Mouse (Mus musculus) left cerebral cortex, postnatal 10 days (tissue): Measurements from ENCODE around the gene BC055324. TPM values are rescaled to one million over a fixed set of nuclear protein-coding genes. Genes with fewer than 3 reads are reported as not detected.

Source experiments
- DNase-seq, 2 experiments: peaks; one replicate each; pipeline ENCODE4 v3.0.0; 2021 to 2022; ENCODE audit warnings: low spot score in 2 of 2, mixed read lengths in 1 of 2; ENCODE audit errors: extremely low spot score in 1 of 2
- intact Hi-C: fragments of 180-260 bp; cut with DNase I; formaldehyde crosslinking; loops from one replicate; pipeline ENCODE4 v1.15.1; 2025
- total RNA-seq, 2 experiments: library from RNA; stranded (reverse); gene quantifications; 2 replicates each; pipeline ENCODE4 v1.2.3; 2021

The BC055324 gene
- total RNA-seq, 2 experiments from 2014 or later: 1.9 to 2.0 TPM

DNA sequence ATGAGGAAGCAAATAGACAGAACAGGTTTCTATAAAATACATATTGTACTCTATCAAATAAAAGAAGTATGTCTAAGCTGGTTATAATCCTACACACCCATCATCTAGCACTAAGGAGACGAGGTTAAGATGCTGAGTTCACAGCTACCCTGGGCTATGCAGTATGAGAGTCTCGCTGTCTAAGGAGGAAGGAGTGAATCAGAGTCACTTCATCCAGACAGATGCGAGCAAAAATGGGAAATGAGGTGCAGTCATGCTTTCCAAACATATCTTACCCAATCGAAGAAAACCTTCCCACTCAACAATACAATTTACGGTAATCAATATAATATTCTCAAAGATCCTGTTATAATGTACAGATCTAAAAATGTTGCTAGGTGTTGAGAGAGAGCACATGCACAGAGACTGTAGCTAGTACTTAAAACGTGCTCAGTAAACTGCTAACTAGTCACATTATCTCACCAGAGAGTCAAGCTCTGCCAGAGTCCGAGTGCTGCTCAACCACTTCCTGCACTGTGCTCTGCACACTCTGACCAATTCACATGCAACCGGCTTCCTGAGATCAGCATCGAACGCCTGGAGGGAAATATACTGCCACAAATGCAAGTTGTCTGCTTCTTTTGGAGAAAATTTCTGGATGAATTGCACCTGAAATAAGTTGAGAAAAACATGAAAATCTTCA is 30.4 kb downstream of the BC055324 start:
- no peak for DNase-seq
- intact Hi-C loops: no loop called here

DNA sequence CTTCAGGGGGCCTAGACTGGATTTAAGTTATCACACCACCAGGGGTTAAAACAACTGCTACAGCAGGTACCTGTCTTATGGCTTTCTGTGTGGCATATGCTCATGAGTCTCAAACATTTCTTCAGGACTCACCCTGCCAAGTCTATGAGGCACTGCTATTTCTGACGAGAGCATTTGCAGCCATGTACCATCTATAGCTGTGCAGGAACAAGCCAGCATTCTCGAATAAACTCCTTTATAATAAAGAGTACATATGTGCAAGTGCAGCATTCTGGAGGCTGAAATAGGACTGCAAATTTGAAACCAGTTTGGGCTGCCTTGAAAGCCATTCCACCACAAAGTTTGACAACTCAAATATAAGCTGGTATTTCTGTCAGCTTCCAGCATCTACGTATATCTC is 36.6 kb downstream of the BC055324 start:
- DNase-seq: peak in 1 of 2 experiments; percentile 18
- intact Hi-C loops: no loop called here

GRCm38 (mm10) chr1:163953396-163953795 is 41.2 kb downstream of the BC055324 start:
- intact Hi-C loops: no loop called here
- no peak for DNase-seq

DNA sequence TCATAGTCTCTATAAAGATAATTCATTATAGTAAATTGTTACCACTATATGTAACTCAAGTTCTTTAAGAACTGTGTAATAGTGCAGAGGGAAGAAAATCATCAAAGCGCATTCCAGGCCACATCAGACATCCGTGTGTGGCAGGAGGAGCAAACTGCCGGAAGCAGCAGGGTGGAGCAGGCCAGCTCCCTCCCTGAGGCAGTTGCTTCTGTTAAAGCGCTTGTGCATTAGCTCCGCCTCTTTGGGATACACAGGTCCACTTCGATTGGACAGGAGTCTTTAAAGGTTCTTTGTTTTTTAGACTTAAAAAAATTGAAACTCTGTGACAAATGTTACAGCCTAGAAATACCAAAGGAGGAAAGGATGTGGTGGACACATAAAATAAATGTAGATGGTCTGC is 52.5 kb downstream of the BC055324 start:
- intact Hi-C loops: no loop called here
- DNase-seq: no peak

- intact Hi-C loops: loop anchor here (10.0 kb wide), 1 partner anchor 1220 kb away; no protein-coding TSS in a partner anchor
- no peak for DNase-seq
These were observed 60.0 kb downstream of the BC055324 start for GRCm38 (mm10) chr1:163934591-163934990.

DNA sequence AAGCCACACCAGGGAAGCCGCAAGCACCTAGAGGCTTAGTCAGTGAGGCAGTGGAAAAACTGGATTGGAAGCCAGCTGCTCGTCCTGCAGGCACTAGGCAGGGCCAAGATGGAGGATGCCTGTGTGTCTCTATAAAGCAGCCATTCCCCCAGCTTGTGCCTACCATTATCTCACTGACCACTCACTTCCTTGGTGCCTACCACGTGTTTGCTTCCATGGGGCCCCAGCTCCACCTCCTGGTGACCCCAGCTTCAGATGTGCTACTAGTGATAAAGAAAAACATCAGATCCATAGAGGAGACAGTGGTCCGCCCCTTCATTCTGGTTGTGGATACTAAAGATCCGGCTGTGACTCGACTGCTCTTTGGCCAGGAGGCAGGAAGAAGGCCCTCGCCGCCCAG is 62.8 kb downstream of the BC055324 start:
- intact Hi-C loops: loop anchor here (10.0 kb wide), 1 partner anchor 1217 kb away; no protein-coding TSS in a partner anchor
- DNase-seq: no peak

DNA sequence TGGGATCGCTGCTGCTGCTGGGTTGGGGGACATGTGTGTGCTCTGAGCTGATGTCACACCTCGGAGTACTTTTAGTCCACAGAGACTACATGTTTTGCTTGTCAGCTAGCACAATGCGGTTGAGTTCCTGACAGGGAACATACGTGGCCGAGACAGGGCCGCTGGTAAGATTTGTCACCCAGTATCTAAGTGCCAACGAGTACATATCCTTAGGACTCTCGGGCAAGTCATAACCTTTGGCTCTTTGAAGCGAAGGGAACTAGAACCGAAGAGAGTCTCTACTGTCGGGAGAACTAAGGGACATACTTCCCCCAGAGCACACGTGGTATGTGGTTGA is 64.2 kb downstream of the BC055324 start:
- intact Hi-C loops: loop anchor here (10.0 kb wide), 1 partner anchor 1216 kb away; no protein-coding TSS in a partner anchor
- DNase-seq: no peak

DNA sequence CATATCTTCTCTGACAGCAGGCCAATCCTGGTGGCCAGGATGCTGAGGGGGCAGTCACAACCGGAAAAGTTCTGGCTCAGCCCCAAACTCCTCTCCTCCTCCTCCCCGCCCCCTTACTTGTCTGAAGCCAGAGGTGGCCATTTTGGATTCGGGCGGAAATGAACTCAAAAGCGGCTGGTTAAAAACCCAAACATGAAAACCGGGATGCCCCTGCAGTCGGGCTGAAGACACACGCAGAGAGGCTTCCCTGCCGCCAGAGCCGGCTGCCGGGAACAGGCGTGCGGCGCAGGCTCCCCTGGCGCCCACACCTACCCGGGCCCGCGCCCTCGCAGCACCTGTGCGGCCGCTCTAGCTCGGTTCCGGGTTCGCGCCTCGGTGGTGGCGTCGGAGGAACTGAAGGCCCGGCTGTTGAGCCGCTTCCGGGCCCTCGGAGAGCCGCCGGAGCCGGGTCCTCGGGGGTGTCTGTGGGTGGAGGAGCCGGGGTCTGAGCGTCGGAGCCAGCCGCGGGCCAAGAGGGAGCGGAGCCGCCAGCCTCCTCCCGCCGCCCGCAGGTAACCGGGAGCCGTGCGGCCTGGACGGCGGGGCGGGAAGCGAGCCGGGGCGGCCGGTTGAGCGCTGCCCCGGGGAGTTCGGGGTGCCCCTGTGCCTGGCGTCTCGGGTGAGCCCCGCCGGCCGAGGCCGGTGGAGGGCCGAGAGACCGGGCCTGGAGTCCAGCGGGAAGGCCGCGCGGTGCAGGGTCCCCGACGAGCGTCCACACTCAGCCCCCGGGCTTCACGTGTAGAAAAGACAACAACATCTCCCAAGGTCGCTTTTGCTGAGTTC is 64.7 kb downstream of the BC055324 start:
- peak; percentile 90 to 94 for DNase-seq
- intact Hi-C loops: loop anchor here (10.0 kb wide), 1 partner anchor 1215 kb away; no protein-coding TSS in a partner anchor

DNA sequence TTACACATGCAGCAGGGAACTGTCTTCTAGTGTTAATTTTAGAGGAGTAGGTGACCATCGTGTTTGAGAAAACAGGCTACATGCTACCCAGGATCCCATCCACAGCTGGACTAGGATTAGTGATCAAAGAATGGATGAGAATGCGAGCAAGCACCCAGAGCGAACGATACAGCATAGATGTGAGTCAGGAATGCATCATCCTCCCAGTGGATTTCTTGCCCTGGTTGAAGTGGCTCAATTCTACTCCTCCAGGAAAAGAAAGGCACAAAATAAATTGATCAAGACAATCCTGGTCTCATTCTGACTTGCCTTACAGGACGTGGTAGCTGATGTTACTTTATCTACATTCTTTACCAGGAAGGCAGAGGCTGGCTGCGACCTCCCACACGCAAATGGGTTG is 65.8 kb downstream of the BC055324 start, which contains the start of gene Scyl3:
Gene Scyl3, plus strand, starts transcription at position 255 of the 400 bp plus-strand sequence.
- intact Hi-C loops: no loop called here
- DNase-seq: no peak

GRCm38 (mm10) chr1:163924093-163924492 is 70.5 kb downstream of the BC055324 start:
- peak in 1 of 2 experiments; percentile 26 for DNase-seq
- intact Hi-C loops: no loop called here

DNA sequence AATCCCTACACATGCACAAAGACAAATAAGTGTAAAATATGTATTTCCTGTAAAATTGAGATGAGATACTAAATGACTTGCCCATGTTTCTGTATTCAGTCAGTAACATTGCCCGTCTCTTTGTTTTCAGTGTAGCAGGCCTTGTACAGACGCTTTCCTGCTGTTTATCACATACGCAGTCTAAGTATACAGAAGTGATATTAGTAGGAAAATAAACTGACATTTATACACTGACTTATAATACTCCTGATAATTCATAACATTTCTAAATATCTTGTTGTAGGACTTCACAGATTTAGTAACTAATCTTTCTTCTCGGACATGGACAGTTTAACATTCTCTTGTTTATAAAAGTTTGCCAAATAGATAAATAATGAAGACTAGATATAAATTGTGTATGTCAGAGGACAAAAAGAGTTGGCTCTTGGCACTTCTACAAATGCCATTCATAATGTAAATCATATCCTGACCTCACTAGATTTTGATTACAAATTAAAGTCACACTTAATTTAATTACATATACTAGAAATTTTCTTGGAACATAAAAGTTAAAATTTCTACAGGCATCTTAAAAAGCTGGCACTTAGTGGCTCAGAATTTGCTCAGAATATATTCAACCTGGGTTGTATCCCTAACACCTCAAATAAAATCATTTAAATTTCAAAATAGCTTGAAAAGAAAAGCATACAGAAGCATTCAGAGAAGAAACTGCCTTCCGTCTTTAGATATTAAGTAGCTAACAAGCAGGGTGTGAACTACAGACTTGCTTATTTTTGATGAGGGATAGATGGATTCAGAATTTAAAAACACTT is 77.0 kb downstream of the BC055324 start:
- no peak for DNase-seq
- intact Hi-C loops: no loop called here

DNA sequence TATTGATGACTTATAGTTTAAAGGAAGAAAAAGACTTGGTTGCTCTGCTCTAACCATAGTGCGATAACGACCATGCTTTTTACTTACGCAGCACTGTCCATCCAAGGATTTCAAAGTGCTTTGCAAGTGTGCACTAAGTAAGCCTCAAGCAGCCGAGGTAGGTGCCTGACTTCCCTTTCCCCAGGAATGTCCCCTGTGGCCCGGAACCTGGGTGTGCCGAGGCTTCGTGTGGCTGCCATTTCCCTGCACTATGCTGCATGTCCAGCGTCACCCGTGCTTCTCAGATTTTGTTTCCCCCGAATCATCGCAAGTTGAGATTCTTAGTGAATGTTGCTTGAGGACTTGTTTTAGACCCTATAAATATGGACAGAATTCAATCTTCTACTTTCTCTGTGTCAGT is 82.6 kb downstream of the BC055324 start:
- intact Hi-C loops: loop anchor here (5.0 kb wide), 2 partner anchors 75 to 760 kb away; no protein-coding TSS in a partner anchor

GRCm38 (mm10) chr1:163910785-163911184 is 83.8 kb downstream of the BC055324 start:
- intact Hi-C loops: loop anchor here (5.0 kb wide), 2 partner anchors 73 to 758 kb away; no protein-coding TSS in a partner anchor

More for the DNA sequence above, 82.6 kb downstream of the BC055324 start:
- no peak for DNase-seq

GRCm38 (mm10) chr1:163910343-163910742 is 84.3 kb downstream of the BC055324 start:
- no peak for DNase-seq
- intact Hi-C loops: loop anchor here (5.0 kb wide), 2 partner anchors 73 to 758 kb away; no protein-coding TSS in a partner anchor

More at GRCm38 (mm10) chr1:163910785-163911184, 83.8 kb downstream of the BC055324 start:
- DNase-seq: no peak

DNA sequence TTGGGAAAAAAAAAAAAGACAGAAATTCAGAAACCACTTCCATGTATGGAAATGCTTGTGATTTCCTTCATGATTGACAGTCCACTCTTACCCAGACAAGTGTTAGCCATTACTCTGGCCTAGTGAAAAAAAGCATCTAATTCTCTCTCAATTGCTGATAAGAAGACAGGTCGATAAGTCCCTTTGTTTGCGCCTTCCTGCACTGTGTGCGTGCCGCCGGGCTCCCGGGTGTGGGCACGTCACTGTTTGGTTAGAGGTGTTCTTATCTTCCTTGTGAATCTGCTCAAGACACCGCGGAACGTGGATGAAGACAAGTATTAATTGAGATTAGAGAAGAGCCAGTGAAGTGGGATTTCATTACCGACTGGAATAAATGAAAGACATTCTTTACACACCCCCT is 86.2 kb downstream of the BC055324 start:
- no peak for DNase-seq
- intact Hi-C loops: no loop called here

DNA sequence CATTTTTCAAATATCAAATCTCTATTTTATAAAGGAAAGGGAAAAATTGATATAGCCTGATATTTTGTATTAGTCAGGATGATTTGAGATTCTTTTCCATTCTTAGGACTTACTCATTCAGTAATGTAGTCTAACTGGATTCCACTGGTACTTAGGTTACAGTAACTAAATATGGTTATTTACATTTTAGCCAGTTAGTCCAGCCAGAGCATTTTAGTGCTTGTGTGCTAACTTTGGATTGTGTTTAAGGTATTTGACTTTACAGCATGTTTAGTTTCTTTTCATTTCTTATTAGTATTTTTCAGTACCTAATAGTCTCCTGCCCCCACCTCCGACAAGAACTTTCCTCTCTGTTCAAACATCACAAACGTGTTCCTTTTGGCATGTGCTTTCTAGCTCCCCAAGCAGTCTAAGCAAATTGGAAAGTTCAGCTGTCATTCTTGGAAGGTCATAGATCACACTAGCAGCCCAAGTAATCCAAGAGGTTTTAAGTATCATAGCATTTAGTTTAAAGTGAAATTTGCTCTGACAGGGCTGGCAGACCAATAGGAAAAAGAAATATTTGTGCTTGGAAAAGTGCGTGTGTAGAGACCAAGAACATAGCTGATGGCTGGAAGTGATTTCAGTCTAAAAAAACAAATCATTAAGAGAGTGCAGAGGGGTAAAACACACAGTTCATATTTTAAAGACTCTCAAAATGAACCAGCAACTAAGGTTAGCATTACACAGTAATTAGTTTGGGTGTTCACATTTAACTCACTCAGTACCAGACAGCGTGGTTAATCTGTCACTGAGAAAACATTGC is 87.4 kb downstream of the BC055324 start:
- intact Hi-C loops: no loop called here
- no peak for DNase-seq

GRCm38 (mm10) chr1:163903411-163903810 is 91.2 kb downstream of the BC055324 start:
- intact Hi-C loops: no loop called here
- DNase-seq: no peak

DNA sequence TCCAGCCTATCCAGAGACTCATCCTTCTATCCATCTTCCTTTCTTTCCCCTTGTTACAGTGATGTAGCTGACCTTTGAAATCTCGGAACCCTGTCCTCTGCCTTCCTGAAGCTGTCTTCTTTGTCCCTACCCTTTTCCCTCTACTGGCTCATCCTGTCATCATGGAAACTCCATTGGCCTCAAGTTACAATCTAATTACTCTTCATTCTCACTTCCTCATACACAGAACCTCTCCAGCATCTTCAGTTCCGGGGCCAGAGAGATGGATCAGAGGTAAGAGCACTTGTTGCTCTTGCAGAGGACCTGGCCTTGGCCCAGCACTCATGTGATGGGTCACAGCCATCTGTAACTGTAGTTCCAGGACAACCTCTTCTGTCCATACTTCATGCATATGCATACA is 94.4 kb downstream of the BC055324 start:
- intact Hi-C loops: no loop called here

More for the DNA sequence above, 94.4 kb downstream of the BC055324 start:
- no peak for DNase-seq
